Mouse (Mus musculus) kidney, adult 8-10 months (tissue): ENCODE results near the gene Cdca5.
A peak's percentile ranks its signal among the peaks of the same experiment; 100 is the strongest.

ENCODE experiments used
- DNase-seq, 2 experiments: peaks; one replicate each; pipeline ENCODE4 v3.0.0; 2022

The Cdca5 gene

DNA sequence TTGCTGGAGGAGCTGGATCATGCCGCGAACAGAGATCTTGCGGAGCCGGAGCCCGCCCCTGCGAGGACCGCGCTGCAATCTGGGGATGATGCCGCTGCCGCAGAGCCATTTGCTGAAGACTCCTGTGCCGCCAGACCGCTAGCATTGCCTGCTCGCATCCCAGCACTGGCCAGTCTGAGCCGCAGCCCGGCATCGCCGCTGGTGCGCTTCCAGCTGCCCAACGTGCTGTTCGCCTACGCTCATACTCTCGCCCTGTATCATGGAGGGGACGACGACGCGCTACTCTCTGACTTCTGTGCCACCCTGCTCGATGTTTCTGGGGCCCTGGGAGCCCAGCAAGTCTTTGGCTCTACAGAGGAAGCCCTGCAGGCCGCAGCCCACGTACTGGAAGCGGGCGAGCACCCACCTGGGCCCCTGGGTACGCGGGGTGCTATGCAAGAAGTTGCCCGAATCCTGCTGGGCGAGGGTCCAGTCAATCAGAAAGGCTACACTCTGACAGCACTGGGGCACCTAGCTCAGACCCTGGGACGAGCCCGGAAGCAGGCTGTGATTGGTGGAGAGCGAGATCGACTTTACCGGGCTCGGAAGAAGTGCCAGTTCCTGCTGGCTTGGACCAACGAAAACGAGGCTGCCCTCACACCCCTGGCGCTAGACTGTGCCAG lies 23.0 kb upstream of the Cdca5 start:
- DNase-seq: peak in 1 of 2 experiments; percentile 50

DNA sequence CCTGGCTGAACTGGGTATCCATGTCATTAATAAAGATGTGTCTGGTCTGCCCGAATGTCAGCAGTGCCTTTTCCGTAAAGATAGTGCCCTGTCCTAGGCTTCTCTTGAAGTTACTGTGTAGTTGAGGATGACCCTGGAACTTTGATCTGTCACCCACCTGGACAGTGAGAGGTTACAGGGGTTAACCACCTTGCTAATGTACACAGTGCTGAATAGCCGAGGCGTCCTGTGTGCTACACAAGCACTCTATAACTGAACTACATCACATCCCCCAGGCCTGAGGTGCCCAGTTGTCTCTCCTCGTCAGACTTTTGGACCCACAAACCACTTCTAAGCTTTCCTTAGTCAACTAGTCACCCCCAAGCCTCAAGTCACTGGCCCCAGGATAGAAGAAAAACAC lies 22.4 kb upstream of the Cdca5 start:
- no peak for DNase-seq

DNA sequence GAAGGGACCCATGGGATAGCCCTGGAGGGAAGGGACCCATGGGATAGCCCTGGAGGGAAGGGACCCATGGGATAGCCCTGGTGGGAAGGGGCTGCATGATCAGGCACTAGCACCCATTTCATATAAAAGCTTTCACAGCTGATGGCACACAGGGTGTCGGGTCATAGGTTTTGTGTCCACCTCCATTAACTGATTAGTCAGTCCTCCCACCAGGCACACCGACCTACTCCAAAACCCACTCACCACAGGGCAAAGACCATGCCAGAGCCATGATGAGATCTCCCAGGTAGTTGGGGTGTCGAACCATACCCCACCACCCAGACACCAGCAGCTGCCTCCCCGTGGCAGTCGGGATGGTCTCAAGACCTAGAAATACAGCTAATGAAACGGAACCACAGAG lies 21.7 kb upstream of the Cdca5 start:
- no peak for DNase-seq

DNA sequence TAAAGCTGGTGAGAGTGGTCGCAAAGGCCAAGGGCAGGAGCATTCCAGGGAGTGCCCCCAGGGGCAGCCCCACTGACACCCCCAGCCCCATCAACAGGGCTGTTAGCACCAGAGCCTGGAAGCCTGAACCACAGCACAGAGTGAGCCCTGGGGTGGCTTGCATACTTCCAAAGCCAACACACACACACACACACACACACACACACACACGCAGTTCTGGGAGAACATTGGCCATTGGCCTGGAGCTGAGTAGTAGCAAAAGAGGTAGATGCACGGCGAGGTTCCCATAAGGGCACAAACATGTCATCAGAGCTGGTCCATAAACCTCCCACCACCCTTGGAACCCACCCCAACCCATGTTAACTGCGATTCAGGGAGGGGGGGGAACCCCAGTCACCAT lies 18.2 kb upstream of the Cdca5 start:
- no peak for DNase-seq

DNA sequence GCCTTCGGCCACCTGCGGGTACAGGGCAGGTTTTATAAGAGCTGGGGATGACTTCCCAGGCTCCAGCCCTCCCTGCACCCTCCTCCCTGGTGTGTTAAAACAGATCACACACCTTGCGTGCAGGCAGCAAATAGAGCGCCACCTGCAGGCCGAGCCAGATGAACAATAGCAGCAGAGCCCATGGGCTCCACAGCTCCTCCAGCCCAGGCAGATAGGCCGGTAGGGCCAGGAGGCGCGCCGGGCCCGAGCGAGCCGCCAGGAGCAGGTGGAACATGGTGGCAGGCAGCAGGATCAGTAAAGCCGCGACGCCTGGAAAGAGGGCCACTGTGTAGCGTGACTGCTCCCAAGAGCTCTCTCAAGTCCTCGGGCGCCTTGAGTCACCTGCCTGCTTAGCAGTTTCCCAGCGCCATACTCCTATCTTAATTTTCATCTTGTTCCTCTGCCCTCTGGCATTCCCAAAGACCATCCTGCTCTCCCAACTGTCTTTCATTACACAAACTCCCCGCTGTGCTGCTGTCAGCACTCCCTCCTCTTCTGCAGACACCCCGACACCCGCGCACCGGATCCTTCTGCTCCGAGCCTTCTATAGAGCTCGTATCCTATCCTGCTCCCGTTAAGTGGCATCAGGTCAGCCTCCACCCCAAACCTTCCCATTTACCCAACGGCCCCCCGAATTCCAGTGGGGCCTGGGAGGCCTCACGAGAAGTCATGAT lies 17.6 kb upstream of the Cdca5 start:
- peak; percentile 79 to 85 for DNase-seq

DNA sequence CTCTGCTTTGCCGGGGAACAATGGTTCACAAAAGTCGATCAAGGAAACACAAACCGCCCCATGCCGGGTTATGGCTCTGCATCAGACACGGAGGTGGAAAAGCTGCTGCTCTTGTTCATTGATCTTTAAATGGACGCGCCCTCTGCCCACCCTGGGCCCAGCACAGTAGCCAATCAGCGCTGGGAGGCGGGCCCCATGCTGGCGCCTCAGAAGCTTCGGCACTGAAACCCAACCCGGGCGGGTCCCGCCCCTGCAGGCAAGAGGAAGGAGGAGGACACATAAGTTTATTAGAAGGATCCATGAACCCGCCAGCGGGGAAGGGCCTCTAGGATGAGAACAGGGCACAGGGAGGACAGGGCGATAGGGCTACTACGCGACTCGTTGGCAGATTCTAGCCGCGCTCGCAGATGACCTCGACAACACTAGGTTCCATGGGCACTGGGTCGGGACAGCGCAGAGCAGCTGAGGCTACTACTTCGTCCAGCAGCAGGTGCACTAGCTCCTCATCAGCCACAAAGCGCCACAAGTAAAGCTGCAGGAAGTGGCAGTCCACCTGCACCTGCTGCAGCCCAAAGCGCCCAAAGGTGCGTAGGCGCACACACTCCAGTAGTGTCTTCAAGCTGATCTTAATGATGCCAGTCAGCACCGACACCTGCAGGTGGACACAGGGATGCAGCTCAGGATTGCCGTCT lies 16.9 kb upstream of the Cdca5 start, which contains the start of gene Tm7sf2:
Tm7sf2 (minus strand) TSS at position 650 of the 692 bp plus-strand sequence.
- DNase-seq: peak; percentile 93 to 94

DNA sequence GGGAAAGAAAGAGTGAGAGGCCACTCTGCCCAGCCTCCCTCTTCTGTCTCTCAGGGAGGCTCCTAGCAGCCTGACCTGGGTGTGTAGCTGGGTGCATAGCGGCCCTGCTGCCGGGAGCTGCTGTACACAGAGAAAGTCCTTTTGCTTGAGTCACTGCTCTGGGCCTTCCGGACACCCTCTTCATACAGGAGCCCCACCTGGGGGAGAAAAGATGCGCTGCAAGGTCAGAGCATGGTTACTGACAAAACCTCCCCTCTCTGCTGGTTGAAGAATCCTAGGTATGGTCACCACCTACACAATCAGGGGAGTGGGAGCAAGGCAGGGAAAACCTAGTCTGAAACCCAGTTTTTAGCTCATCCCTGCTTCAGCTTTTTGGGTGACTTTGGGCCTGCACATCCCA lies 15.8 kb upstream of the Cdca5 start:
- no peak for DNase-seq

DNA sequence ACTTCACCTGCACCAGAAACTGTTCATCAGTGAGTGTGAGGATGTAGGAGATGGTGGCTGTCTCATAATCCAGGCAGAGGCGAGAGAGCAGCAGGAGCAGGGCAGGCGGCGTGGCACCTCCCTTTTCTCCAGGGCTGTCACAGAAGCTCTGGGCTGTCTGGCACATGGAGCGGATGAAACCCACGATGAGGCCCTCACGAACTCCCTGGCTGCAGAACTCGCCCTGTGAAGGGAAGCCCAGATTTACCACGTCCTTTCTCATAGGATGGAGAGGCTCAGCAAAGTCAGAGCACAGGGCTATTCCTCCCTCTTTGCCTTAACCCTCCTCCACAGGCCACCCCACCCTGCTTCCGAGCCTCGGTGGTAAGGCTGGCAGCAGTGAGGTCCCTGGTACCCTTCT lies 14.9 kb upstream of the Cdca5 start:
- no peak for DNase-seq

DNA sequence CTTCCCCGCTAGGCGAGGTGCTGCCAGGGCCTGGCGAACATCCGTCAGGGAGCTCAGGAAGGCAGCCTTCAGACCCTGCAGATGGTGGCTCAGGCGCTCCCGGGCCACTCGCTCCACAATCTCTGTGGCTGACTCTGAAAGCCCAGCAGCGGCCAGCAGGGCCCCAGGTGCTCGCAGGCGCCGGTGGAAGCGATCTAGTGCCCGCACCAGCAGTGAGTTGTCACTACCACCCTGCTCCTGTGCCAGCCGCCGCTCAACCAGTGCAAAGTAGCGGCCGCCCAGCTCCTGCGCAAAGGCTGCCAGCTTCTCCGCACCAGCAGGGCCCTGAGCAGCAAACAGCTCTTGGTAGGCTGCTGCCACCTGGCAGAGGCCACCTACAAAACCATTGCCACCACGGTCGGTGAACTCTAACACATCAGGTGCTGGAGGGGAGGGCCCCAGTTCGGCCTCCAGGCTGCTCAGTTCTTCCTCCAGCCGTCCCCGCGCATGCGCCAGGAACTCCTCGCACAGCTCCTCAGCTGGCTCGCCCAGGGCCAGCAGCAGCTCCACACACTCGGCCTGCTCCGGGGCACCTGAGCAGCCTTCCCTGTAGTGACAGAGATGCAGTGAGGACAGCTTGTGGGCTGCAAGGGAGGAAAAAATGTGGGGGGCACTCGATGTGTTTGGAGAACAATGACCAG lies 14.1 kb upstream of the Cdca5 start:
- DNase-seq: no peak

DNA sequence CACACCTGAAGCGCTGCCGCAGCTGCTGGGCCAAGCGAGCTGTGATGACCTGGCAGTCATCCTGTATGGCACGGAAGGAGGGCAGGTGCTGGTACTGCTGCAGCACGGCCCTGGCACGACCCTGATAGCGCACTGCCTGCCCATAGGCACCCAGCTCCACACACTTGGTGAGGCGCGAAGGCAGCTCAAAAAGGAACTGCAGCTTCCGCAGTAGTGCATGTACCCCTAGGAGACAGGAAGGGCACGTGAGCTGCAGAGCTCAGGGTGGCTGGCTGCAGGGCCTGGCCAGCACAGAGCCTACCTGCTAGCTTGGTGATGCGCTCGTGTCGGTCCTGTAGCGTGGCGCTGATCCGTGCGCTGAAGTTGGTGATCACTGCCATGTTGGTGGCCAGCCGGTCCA lies 13.5 kb upstream of the Cdca5 start:
- DNase-seq: no peak

DNA sequence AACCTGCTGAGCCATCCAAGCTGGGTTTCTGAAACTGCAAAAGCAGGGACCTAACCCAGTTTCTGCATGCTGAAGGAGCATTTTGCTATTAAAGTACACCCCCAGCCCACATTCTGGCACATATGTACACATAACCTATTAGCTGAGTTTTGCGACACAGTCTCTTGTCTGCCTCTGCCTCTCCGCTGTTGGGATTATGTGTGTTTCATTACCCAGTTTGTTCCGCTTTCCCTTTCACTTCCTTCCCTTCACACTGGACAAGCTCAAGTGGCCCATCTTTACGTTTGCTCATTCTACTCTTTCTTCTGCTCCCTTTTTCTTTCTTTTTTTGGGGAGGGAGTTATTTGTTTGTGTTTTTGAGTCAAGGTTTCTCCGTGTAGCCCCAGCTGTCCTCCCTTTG lies 10.9 kb upstream of the Cdca5 start:
- DNase-seq: no peak

DNA sequence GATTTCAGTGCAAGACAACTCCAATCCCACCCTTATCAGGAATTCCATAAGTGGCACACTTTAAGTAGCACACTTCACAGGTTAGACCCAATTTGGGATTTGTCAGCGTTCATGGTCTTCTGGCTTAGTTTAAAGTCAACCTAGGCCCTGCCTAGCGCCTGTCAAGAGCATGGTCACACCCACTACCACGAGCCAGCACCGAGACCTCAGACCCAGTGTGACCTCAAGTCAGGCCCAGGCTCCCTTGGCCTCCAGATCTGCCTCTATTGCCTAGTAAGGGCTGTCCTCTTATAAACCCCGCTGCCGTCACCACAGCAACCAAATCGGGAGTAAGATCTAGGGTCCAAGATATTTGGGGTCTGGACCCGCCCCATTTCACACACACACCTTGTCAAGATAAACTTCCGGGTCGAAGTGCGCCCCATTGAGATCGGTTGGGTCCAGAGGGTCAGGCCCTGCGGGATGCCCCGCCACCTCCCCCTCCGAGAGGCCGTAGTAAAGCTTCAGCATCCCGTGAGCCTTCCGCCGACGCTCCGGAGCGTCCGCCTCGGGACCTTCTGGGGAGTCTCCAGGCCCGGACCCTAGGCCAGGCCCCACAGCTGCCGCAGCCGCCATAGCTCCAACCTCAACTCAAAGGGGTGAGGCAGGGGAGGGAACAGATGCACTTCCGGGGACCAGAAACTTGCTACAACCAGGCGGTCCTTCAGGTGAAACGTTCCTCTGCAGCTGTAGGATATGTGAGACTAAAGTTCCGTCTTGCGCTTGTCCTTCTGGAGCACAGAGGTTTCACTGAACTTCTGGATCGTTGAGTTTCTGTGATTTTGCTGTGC lies 8.0 kb upstream of the Cdca5 start, which contains the start of gene Vps51:
Vps51 (minus strand) TSS at position 668 of the 830 bp plus-strand sequence.
- peak; percentile 88 to 93 for DNase-seq

DNA sequence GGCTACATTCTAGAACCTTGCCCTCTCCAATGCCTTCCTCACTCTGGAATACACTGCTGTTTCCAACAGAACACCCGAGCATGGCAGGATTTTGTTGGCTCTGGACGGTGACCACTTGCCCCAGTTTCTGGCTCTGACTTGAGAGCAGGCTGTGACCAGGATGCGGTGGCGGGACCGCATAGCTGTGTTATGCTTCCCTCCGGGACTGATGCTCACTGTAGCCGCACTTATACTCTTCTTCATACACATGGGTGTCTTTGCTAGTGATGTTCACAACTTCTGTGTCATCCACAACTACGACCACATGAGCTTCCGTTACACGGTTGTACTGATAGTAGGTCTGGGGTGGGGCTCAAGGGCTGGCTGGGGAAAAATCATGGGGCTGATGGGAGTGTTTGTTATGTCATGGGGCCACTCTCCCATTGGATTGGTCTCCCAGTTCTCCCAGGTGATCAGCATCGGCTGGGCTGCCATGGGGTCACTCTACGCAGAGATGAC lies 4.8 kb upstream of the Cdca5 start, which contains the start of gene Tmem262:
Tmem262 (plus strand) TSS at position 51 of the 498 bp plus-strand sequence.
- DNase-seq: no peak

DNA sequence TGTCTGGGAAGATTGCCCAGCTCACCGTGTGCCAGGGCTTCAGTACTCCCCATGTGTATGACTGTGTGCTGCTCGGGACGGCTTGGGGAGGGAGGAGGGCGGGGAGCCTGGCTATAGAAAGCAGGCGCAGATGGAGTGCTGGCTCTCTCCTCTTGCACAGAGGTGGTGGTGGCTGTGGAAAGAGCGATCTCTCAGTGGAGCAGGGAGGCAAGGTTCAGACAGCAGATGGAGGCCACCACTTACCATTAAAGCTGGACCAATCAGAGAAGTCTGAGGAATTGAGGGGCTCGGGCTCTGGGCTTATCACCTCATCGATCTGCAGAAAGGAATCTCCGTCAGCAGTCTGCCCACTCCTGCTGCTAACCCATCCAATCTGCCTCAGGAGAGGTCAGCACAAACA lies 2.6 kb upstream of the Cdca5 start, which contains the start of gene Gm28374:
Gm28374 (minus strand) TSS at position 101 of the 400 bp plus-strand sequence.
- DNase-seq: no peak

DNA sequence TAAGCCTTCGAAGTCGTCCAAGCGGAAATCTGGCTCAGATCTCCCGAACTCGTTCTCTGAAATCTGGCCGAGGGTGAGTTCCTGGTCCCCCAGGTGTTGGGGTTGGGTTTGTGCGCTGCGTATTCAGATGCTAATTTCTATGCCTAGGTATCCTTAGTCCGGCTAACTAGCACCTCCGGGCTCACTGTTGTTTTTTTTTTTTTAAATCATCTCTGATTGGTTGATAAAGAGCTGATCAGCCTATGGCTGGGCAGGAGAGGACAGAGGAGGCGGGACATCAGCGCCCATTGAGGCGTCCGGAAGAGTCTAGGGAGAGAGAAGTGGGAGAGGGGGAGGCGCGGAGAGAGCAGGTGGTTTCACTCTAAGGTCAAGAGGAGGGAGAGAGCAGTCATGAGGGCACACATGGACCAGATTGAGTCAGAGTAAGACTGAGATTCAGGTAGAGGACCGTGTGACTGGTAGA lies 665 bp downstream of the Cdca5 start:
- peak in 1 of 2 experiments; percentile 53 for DNase-seq

DNA sequence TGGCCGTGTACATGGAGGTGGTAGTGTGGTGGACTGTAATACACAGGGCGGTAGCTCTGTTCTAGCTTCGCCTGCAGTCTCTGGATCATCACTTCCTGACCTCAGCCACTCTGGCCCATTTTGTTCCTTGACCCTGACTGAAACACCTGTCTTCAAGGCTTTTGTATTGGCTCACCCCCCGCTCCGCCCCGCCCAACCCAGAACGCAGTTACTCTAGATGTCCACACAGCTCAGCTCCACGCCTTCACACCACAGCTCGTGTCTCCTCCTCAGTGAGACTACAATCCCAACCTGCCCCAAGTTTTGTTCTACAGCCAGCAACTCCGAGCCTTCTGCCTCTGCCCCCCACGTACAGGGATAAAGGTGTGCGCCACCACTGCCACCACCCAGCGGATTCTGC lies 4.1 kb downstream of the Cdca5 start:
- no peak for DNase-seq

DNA sequence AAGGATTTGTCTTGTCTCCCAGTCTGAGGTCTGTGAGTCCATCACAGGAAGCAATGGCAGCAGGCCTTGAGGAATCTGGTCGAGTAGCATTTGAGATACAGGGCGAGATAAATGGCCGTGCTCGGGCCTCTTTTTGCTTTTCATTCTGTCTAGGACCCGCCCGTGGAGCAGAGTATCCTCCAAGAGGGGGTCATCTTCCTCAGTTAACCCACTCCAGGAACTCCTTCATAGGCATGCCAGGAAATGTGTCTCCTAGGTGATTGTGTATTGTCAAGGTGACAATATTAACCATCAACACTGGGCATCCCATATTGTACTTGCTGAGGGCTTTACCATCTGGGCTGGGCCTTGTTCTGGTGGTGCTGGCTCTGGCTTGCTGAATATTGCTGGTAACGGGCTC lies 9.3 kb downstream of the Cdca5 start, which contains the start of gene AC131692.1:
AC131692.1 (plus strand) TSS at position 301 of the 400 bp plus-strand sequence.
- DNase-seq: no peak

DNA sequence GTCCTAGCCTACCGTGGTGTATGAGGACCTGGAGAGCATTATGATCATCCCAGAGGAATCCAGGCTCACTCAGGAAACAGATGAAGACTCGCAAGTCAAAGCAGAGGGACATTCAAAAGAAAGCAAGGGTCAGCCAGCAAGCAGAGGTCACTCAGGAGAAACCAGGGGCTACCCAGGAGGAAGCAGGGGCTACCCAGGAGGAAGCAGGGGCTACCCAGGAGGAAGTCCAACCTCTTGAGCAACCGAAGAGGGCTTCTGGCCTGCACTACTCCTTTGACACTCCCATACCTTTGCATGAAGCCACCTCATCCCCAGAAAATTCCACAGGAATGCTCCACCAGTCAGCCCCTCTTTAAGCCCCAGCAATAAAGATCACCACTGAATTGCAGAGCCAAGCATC lies 13.1 kb downstream of the Cdca5 start:
- no peak for DNase-seq

DNA sequence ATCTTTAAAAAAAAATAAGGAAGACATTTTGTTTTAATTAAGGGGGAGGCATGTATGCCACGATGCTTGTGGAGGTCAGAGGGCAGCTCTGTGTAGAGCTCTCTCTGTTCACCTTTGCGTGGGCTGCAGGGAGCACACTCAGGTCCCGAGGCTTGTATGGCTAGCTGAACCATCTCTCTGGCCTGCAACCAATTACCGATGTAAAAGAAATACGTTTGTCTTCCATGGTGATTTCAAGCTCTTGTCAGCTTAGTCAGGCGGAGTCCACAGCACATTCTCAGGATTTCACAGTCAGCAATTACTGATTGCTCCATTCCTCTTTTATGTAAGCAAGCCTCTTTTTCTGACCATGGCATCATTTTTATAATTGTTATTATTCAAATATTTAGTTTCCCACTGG lies 16.4 kb downstream of the Cdca5 start:
- no peak for DNase-seq

DNA sequence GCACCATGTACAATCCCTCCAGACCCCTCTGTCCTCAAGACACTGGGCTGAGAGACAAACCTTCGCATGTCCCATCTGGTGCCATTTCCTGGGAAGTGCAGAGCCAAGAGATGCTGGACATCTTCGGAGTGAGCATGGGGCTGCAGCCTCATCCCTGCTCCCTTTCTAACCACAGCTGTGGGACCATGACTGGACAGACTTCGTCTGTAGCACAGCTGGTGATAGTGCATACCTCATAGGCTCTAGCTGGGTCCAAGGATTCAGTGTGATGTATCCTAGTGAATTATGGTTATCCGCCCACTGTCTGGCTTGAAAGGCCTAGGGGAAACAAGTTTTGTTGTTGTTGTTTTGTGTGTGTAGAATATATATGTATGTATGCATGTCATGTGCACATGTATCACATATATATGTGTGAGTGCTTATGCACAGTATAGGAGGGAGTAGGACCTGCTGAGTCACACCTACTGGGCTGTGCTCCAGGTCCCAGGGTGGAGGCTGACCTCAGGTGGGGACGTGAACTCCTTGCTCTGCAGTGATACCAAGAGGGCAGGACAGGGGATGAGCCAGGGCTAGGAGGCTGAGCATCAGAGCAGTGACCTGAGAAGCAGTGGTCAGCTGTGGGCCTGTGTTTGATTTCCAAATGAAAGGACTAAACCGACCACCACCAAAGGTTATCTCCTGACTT lies 17.5 kb downstream of the Cdca5 start:
- DNase-seq: no peak

DNA sequence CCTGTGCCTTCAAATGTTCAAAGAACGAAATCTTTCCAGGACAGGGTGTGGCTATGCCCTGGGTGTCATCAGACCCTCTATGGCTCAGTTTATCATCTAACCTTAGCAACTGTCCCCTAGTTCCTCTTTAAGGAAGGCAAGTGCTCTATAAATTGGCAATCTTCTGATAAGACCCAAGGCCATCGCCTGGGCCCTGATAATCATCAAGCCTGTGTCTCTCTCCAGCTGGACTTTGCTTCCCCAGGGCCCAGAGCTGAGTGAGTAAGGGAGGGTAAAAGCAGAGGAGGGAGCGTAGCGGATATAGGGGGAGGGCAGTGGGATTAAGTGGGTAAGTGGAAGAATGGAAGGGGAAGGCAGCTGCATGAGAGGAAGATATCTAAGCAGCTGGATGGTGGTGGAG lies 19.7 kb downstream of the Cdca5 start:
- no peak for DNase-seq
